Mouse (Mus musculus) embryonic facial prominence, embryonic 15.5 days (tissue): ENCODE data around the gene Sorl1. TPM values are rescaled to one million over a fixed set of nuclear protein-coding genes. Genes with fewer than 3 reads are reported as not detected.

Experiments
- ATAC-seq: fragments of 200-750 bp; cut with Nextera tagmentation; 2 replicates; pipeline ENCODE4 v1.8.0; 2017; ENCODE audit warnings: low read depth, moderate TSS enrichment; ENCODE audit not compliant: insufficient number of reproducible peaks, low FRiP score, low TSS enrichment
- H3K27ac ChIP-seq: fragments of 300-500 bp; sonication (generic); replicated peaks from 2 replicates; pipeline ENCODE4 v1.5.1; 2015; ENCODE audit warnings: mild to moderate bottlenecking, inconsistent platforms
- H3K27me3 ChIP-seq: fragments of 300-500 bp; sonication (generic); 2 replicates; pipeline ENCODE4 v1.6.1; 2015; ENCODE audit warnings: inconsistent platforms
- H3K36me3 ChIP-seq: fragments of 300-500 bp; sonication (generic); 2 replicates; pipeline ENCODE4 v1.6.1; 2015; ENCODE audit warnings: mild to moderate bottlenecking, inconsistent platforms
- H3K4me1 ChIP-seq: fragments of 300-500 bp; sonication (generic); 2 replicates; pipeline ENCODE4 v1.6.1; 2015; ENCODE audit warnings: inconsistent platforms
- H3K4me2 ChIP-seq: fragments of 300-500 bp; sonication (generic); replicated peaks from 2 replicates; pipeline ENCODE4 v1.6.1; 2015; ENCODE audit warnings: mild to moderate bottlenecking, inconsistent platforms
- H3K4me3 ChIP-seq: fragments of 300-500 bp; sonication (generic); replicated peaks from 2 replicates; pipeline ENCODE4 v1.5.1; 2015; ENCODE audit warnings: mild to moderate bottlenecking, inconsistent platforms
- H3K9ac ChIP-seq: fragments of 300-500 bp; sonication (generic); 2 replicates; pipeline ENCODE4 v1.6.1; 2015; ENCODE audit warnings: inconsistent platforms
- H3K9me3 ChIP-seq: fragments of 300-500 bp; sonication (generic); replicated peaks from 2 replicates; pipeline ENCODE4 v1.6.1; 2016; ENCODE audit warnings: inconsistent platforms
- WGBS: fragments of 180-500 bp; shearing (Covaris S2); methylation state at CpG from one replicate; pipeline ENCODE4 v1.1.7; 2015; 5-methylcytosine and 5-hydroxymethylcytosine counted together
- polyA plus RNA-seq: library from polyadenylated mRNA; unstranded; fragments of >200 nt; fragmentation: Nextera tagmentation; extraction: Ambion mirVana; gene quantifications from 2 replicates; pipeline ENCODE4 v1.2.1, GENCODE M21; 2015

Gene Sorl1
- polyA plus RNA-seq, 1 experiment from 2014 or later, result 8.5 TPM

GRCm38 (mm10) chr9:41951472-41952129, 172.5 kb downstream of the Sorl1 start:
- H3K27ac ChIP-seq, result peak overlapping the region; percentile 99
- peaks cover 33% of the 10 kb centered on the region for H3K4me1 ChIP-seq
- ATAC-seq, result peak; percentile 58
- no peaks in the 10 kb centered on the region for H3K36me3 ChIP-seq
- H3K4me2 ChIP-seq, result peak overlapping the region; percentile 64
- WGBS, result 6% methylated on average over 16 of the region's 16 CpGs
- H3K9me3 ChIP-seq, result no peaks in the 10 kb centered on the region
- peak overlapping the region; percentile 41 for H3K9ac ChIP-seq
- no peaks in the 10 kb centered on the region for H3K27me3 ChIP-seq
- H3K4me3 ChIP-seq, result peak overlapping the region; percentile 45

- H3K36me3 ChIP-seq, result no peaks in the 10 kb centered on the region
- peak overlapping the region; percentile 64 for H3K4me2 ChIP-seq
- peaks cover 33% of the 10 kb centered on the region for H3K4me1 ChIP-seq
- peak overlapping the region; percentile 99 for H3K27ac ChIP-seq
- H3K9ac ChIP-seq, result peak overlapping the region; percentile 41
- no peaks in the 10 kb centered on the region for H3K27me3 ChIP-seq
- no peaks in the 10 kb centered on the region for H3K9me3 ChIP-seq
- peak overlapping the region; percentile 45 for H3K4me3 ChIP-seq
- peak; percentile 80 for ATAC-seq
- WGBS, result 1% methylated on average over 21 of the region's 21 CpGs
Measured at GRCm38 (mm10) chr9:41950991-41951451, 173.1 kb downstream of the Sorl1 start.

GRCm38 (mm10) chr9:41950109-41950990, 173.7 kb downstream of the Sorl1 start:
- peak overlapping the region; percentile 18; the same call in 1 of the 2 replicates for H3K9ac ChIP-seq
- peak overlapping the region; percentile 45 for H3K4me3 ChIP-seq
- H3K4me1 ChIP-seq, result peaks cover 33% of the 10 kb centered on the region
- H3K9me3 ChIP-seq, result no peaks in the 10 kb centered on the region
- no peaks in the 10 kb centered on the region for H3K27me3 ChIP-seq
- H3K27ac ChIP-seq, result peak overlapping the region; percentile 99
- 2% methylated on average over 34 of the region's 34 CpGs for WGBS
- no peaks in the 10 kb centered on the region for H3K36me3 ChIP-seq
- ATAC-seq, result peak; percentile 87
- H3K4me2 ChIP-seq, result peak overlapping the region; percentile 64

GRCm38 (mm10) chr9:41949476-41949875, 174.6 kb downstream of the Sorl1 start:
- H3K9ac ChIP-seq, result no peak overlapping the region
- H3K4me2 ChIP-seq, result no peak overlapping the region
- no peaks in the 10 kb centered on the region for H3K9me3 ChIP-seq
- no peak overlapping the region for H3K4me3 ChIP-seq
- H3K27me3 ChIP-seq, result no peaks in the 10 kb centered on the region
- H3K4me1 ChIP-seq, result peaks cover 33% of the 10 kb centered on the region
- ATAC-seq, result no peak
- peak overlapping the region; percentile 99 for H3K27ac ChIP-seq
- 53% methylated on average over 5 of the region's 5 CpGs for WGBS
- no peaks in the 10 kb centered on the region for H3K36me3 ChIP-seq

- Histone ChIP-seq H3K9ac (no peak overlapping the region), H3K4me2 (no peak overlapping the region), H3K27me3 (no peaks in the 10 kb centered on the region), H3K27ac (no peak overlapping the region), H3K4me1 (peaks cover 25% of the 10 kb centered on the region), H3K36me3 (no peaks in the 10 kb centered on the region), H3K4me3 (no peak overlapping the region), H3K9me3 (no peaks in the 10 kb centered on the region)
- no peak for ATAC-seq
- 91% methylated on average over 7 of the region's 7 CpGs for WGBS
Measured at GRCm38 (mm10) chr9:41944964-41945363, 179.1 kb downstream of the Sorl1 start.

GRCm38 (mm10) chr9:41942970-41943635, 181.0 kb downstream of the Sorl1 start:
- Histone ChIP-seq H3K27me3 (no peaks in the 10 kb centered on the region), H3K36me3 (no peaks in the 10 kb centered on the region), H3K4me1 (peaks cover 31% of the 10 kb centered on the region), H3K9me3 (no peaks in the 10 kb centered on the region), H3K4me3 (no peak overlapping the region), H3K27ac (peak overlapping the region; percentile 11), H3K4me2 (no peak overlapping the region), H3K9ac (no peak overlapping the region)
- WGBS, result 74% methylated on average over 4 of the region's 4 CpGs
- ATAC-seq, result no peak; the same call in 1 of the 2 replicates

GRCm38 (mm10) chr9:41940311-41940853, 183.7 kb downstream of the Sorl1 start:
- Histone ChIP-seq H3K27ac (no peak overlapping the region), H3K9me3 (no peaks in the 10 kb centered on the region), H3K27me3 (no peaks in the 10 kb centered on the region), H3K4me2 (no peak overlapping the region), H3K4me3 (no peak overlapping the region), H3K9ac (no peak overlapping the region), H3K4me1 (peaks cover 49% of the 10 kb centered on the region), H3K36me3 (no peaks in the 10 kb centered on the region)
- ATAC-seq, result no peak
- 56% methylated on average over 10 of the region's 10 CpGs for WGBS

- Histone ChIP-seq H3K4me2 (0 out of 2 replicates have a peak overlapping the region, but pooled peaks have one; percentile 17), H3K27ac (peak overlapping the region; percentile 92), H3K36me3 (no peaks in the 10 kb centered on the region), H3K9me3 (no peaks in the 10 kb centered on the region), H3K4me1 (peaks cover 66% of the 10 kb centered on the region), H3K4me3 (no peak overlapping the region), H3K9ac (no peak overlapping the region), H3K27me3 (no peaks in the 10 kb centered on the region)
- WGBS, result 29% methylated on average over 8 of the region's 8 CpGs
- ATAC-seq, result no peak
Measured at GRCm38 (mm10) chr9:41938449-41938848, 185.6 kb downstream of the Sorl1 start.

GRCm38 (mm10) chr9:41937967-41938348, 186.1 kb downstream of the Sorl1 start:
- no peak overlapping the region for H3K4me3 ChIP-seq
- H3K9ac ChIP-seq, result no peak overlapping the region
- H3K4me2 ChIP-seq, result 0 out of 2 replicates have a peak overlapping the region, but pooled peaks have one; percentile 17
- H3K27me3 ChIP-seq, result no peaks in the 10 kb centered on the region
- H3K4me1 ChIP-seq, result peaks cover 61% of the 10 kb centered on the region
- H3K36me3 ChIP-seq, result no peaks in the 10 kb centered on the region
- WGBS, result 3% methylated on average over 3 of the region's 3 CpGs
- H3K27ac ChIP-seq, result peak overlapping the region; percentile 92
- H3K9me3 ChIP-seq, result no peaks in the 10 kb centered on the region
- ATAC-seq, result peak; percentile 71; the same call in 1 of the 2 replicates

- no peaks in the 10 kb centered on the region for H3K9me3 ChIP-seq
- 33% methylated on average over 8 of the region's 8 CpGs for WGBS
- no peak overlapping the region for H3K4me3 ChIP-seq
- peak overlapping the region; percentile 92 for H3K27ac ChIP-seq
- H3K9ac ChIP-seq, result no peak overlapping the region
- H3K4me1 ChIP-seq, result peaks cover 60% of the 10 kb centered on the region
- H3K4me2 ChIP-seq, result no peak overlapping the region
- peak; percentile 6; the same call in 1 of the 2 replicates for ATAC-seq
- H3K27me3 ChIP-seq, result no peaks in the 10 kb centered on the region
- no peaks in the 10 kb centered on the region for H3K36me3 ChIP-seq
Measured at GRCm38 (mm10) chr9:41937341-41937966, 186.6 kb downstream of the Sorl1 start.
